Mouse (Mus musculus) forebrain, embryonic 10.5 days (tissue): ENCODE data around the gene Tenm3. TPM values are rescaled to one million over a fixed set of nuclear protein-coding genes. Genes with fewer than 3 reads are reported as not detected.

Experiments
- DNase-seq: peaks from one replicate; pipeline ENCODE4 v3.0.0-alpha.2; 2017; ENCODE audit warnings: low spot score; ENCODE audit errors: extremely low spot score
- H3K27ac ChIP-seq: fragments of 300-500 bp; sonication (generic); 2 replicates; pipeline ENCODE4 v1.5.1; 2016; ENCODE audit warnings: mild to moderate bottlenecking
- H3K27me3 ChIP-seq: fragments of 300-500 bp; sonication (generic); 2 replicates; pipeline ENCODE4 v1.6.1; 2016; ENCODE audit warnings: mild to moderate bottlenecking; ENCODE audit not compliant: poor library complexity, severe bottlenecking
- H3K36me3 ChIP-seq: fragments of 300-500 bp; sonication (generic); replicated peaks from 2 replicates; pipeline ENCODE4 v1.6.1; 2016; ENCODE audit warnings: mild to moderate bottlenecking, moderate library complexity
- H3K4me1 ChIP-seq: fragments of 300-500 bp; sonication (generic); 2 replicates; pipeline ENCODE4 v1.6.1; 2016
- H3K4me3 ChIP-seq: fragments of 300-500 bp; sonication (generic); 2 replicates; pipeline ENCODE4 v1.5.1; 2016; ENCODE audit warnings: mild to moderate bottlenecking, moderate library complexity
- H3K9me3 ChIP-seq: fragments of 300-500 bp; sonication (generic); 2 replicates; pipeline ENCODE4 v1.6.1; 2016; ENCODE audit warnings: mild to moderate bottlenecking, moderate library complexity
- WGBS: fragments of 180-500 bp; shearing (Covaris S2); methylation state at CpG from one replicate; pipeline ENCODE4 v1.1.7; 2016; 5-methylcytosine and 5-hydroxymethylcytosine counted together
- polyA plus RNA-seq: library from polyadenylated mRNA; unstranded; fragments of >200 nt; fragmentation: Nextera tagmentation; extraction: Ambion mirVana; gene quantifications from 2 replicates; pipeline ENCODE4 v1.2.1, GENCODE M21; 2016

The Tenm3 gene
- polyA plus RNA-seq, 1 experiment from 2014 or later, result 41.4 TPM

GRCm38 (mm10) chr8:48673476-48673875, 170.3 kb downstream of the Tenm3 start:
- no peak for DNase-seq
- H3K4me3 ChIP-seq, result no peak overlapping the region
- peaks cover 3% of the 10 kb centered on the region; the same call in 1 of the 2 replicates for H3K27me3 ChIP-seq
- H3K4me1 ChIP-seq, result peaks cover 32% of the 10 kb centered on the region
- no peaks in the 10 kb centered on the region for H3K9me3 ChIP-seq
- peaks cover 25% of the 10 kb centered on the region for H3K36me3 ChIP-seq
- H3K27ac ChIP-seq, result no peak overlapping the region
- WGBS, result 91% methylated on average over 2 of the region's 2 CpGs

GRCm38 (mm10) chr8:48672471-48672870, 171.3 kb downstream of the Tenm3 start:
- H3K36me3 ChIP-seq, result peaks cover 25% of the 10 kb centered on the region
- no peak for DNase-seq
- 93% methylated on average over 11 of the region's 11 CpGs for WGBS
- peaks cover 3% of the 10 kb centered on the region; the same call in 1 of the 2 replicates for H3K27me3 ChIP-seq
- H3K27ac ChIP-seq, result no peak overlapping the region
- H3K4me3 ChIP-seq, result no peak overlapping the region
- H3K9me3 ChIP-seq, result no peaks in the 10 kb centered on the region
- H3K4me1 ChIP-seq, result peaks cover 29% of the 10 kb centered on the region

DNA sequence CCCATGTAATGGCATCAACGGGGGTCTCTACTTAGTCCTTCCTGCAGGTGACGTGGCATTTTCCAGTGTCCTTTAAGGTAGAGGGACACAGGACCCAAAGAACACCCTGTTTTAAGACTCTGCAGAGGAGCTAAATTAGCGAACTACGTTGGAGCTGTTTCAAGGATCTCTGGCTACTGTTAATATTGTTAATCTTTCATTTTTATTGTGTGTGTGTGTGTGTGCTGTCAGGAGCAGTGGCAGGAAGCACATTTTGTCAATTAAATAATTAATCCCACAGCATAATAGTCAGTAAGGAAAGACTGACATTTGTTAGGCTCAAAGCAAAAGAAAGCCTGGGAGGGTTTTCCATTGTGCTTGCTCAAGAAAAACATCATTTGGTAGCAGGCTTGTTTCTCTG, 172.4 kb downstream of the Tenm3 start:
- Histone ChIP-seq H3K4me1 (peaks cover 28% of the 10 kb centered on the region), H3K36me3 (peaks cover 25% of the 10 kb centered on the region), H3K9me3 (no peaks in the 10 kb centered on the region), H3K4me3 (no peak overlapping the region), H3K27me3 (peaks cover 3% of the 10 kb centered on the region; the same call in 1 of the 2 replicates), H3K27ac (no peak overlapping the region)
- no peak for DNase-seq
- 81% methylated on average over 4 of the region's 4 CpGs for WGBS

GRCm38 (mm10) chr8:48670895-48671294, 172.9 kb downstream of the Tenm3 start:
- peaks cover 25% of the 10 kb centered on the region for H3K36me3 ChIP-seq
- no peaks in the 10 kb centered on the region for H3K9me3 ChIP-seq
- no peak overlapping the region for H3K27ac ChIP-seq
- H3K4me1 ChIP-seq, result peaks cover 24% of the 10 kb centered on the region
- H3K27me3 ChIP-seq, result peaks cover 3% of the 10 kb centered on the region; the same call in 1 of the 2 replicates
- H3K4me3 ChIP-seq, result no peak overlapping the region
- 71% methylated on average over 3 of the region's 3 CpGs for WGBS
- no peak for DNase-seq

- H3K27me3 ChIP-seq, result peaks cover 3% of the 10 kb centered on the region; the same call in 1 of the 2 replicates
- DNase-seq, result no peak
- peaks cover 25% of the 10 kb centered on the region for H3K4me1 ChIP-seq
- WGBS, result 83% methylated on average over 1 of the region's 1 CpGs
- H3K27ac ChIP-seq, result no peak overlapping the region
- peaks cover 25% of the 10 kb centered on the region for H3K36me3 ChIP-seq
- no peak overlapping the region for H3K4me3 ChIP-seq
- no peaks in the 10 kb centered on the region for H3K9me3 ChIP-seq
Measured at GRCm38 (mm10) chr8:48670387-48670786, 173.4 kb downstream of the Tenm3 start.

DNA sequence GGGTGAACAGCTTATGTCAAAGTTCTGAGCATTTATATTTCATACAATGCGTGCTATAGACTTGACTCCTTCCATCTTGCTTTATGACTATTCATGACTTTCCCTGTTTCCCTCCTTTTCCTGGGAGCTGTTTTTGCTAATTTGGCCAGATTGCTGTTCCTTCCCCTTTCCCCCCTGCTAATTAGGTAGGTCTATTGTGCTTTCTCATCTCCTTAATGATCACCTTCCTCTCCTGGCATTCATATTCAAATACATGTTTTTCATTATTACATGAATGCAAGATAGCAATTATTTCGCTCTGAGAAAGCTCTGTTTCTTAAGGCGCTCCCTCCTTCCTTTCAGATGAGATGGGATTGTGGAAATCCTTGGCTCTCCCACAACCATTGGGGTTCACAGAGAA, 178.6 kb downstream of the Tenm3 start:
- 76% methylated on average over 3 of the region's 3 CpGs for WGBS
- peaks cover 14% of the 10 kb centered on the region for H3K4me1 ChIP-seq

DNA sequence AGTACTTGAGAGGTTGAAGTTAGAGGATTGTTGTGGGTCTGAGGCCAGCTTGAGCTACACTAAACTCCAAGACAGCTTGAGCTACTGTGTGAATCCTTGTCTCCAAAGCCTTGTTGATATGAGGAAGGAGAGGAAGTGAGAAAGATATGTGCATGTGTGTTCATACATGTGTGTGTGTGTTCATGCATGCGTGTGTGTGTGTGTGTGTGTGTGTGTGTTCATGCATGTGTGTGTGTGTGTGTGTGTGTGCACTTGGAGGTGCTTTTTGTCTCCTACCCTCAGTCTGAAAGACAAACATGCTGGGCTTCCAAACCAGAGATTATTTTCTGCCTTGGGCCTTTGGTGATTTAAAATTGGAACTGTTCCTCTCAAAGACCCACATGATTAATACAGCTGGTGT, 184.5 kb downstream of the Tenm3 start:
- H3K27ac ChIP-seq, result no peak overlapping the region
- no peaks in the 10 kb centered on the region for H3K27me3 ChIP-seq
- WGBS, result 100% methylated on average over 1 of the region's 1 CpGs
- peaks cover 13% of the 10 kb centered on the region for H3K36me3 ChIP-seq
- peaks cover 29% of the 10 kb centered on the region for H3K4me1 ChIP-seq
- peaks cover 3% of the 10 kb centered on the region; the same call in 1 of the 2 replicates for H3K9me3 ChIP-seq
- no peak overlapping the region for H3K4me3 ChIP-seq
- no peak for DNase-seq

More for the DNA sequence above, 178.6 kb downstream of the Tenm3 start:
- Histone ChIP-seq H3K27me3 (no peaks in the 10 kb centered on the region), H3K36me3 (peaks cover 15% of the 10 kb centered on the region), H3K27ac (peak overlapping the region; percentile 76), H3K9me3 (peaks cover 3% of the 10 kb centered on the region; the same call in 1 of the 2 replicates), H3K4me3 (no peak overlapping the region)
- no peak for DNase-seq

- no peaks in the 10 kb centered on the region for H3K9me3 ChIP-seq
- peaks cover 11% of the 10 kb centered on the region for H3K36me3 ChIP-seq
- no peak overlapping the region for H3K4me3 ChIP-seq
- H3K4me1 ChIP-seq, result peaks cover 29% of the 10 kb centered on the region
- no peaks in the 10 kb centered on the region for H3K27me3 ChIP-seq
- no peak overlapping the region for H3K27ac ChIP-seq
- WGBS, result 37% methylated on average over 15 of the region's 15 CpGs
- DNase-seq, result no peak
Measured at GRCm38 (mm10) chr8:48655381-48656043, 188.2 kb downstream of the Tenm3 start.

DNA sequence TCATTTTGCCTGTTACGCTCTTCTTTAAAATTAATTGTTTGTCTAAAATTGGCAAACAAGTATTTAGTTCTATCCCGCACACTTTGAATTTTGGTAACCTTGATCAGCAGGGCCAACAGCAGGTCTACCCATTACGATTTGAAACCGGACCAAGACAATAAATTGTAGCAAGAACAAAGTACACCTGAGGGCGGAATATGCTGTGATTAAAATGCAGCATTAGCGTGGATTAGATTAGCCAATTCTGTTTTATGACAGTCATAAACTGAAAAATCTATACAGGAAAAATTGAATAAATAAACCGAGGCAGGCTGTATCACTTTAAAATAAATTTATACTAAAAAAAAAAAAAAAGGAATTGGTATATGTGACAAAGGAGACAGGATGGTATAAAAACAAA, 193.9 kb downstream of the Tenm3 start:
- Histone ChIP-seq H3K27ac (no peak overlapping the region), H3K4me3 (no peak overlapping the region), H3K4me1 (peaks cover 21% of the 10 kb centered on the region), H3K36me3 (0 out of 2 replicates have a peak, but pooled peaks cover 4% of the 10 kb centered on the region), H3K9me3 (no peaks in the 10 kb centered on the region), H3K27me3 (no peaks in the 10 kb centered on the region)
- no peak for DNase-seq
- 94% methylated on average over 7 of the region's 7 CpGs for WGBS

GRCm38 (mm10) chr8:48649415-48649814, 194.3 kb downstream of the Tenm3 start:
- Histone ChIP-seq H3K4me3 (no peak overlapping the region), H3K27ac (no peak overlapping the region), H3K36me3 (0 out of 2 replicates have a peak, but pooled peaks cover 7% of the 10 kb centered on the region), H3K27me3 (no peaks in the 10 kb centered on the region), H3K9me3 (no peaks in the 10 kb centered on the region; the same call in 1 of the 2 replicates), H3K4me1 (peaks cover 25% of the 10 kb centered on the region)
- WGBS, result 73% methylated on average over 7 of the region's 7 CpGs
- DNase-seq, result no peak

- peak overlapping the region; percentile 78 for H3K27ac ChIP-seq
- H3K4me3 ChIP-seq, result peak overlapping the region; percentile 37
- no peaks in the 10 kb centered on the region for H3K27me3 ChIP-seq
- H3K4me1 ChIP-seq, result peaks cover 34% of the 10 kb centered on the region
- H3K36me3 ChIP-seq, result peaks cover 9% of the 10 kb centered on the region
- no peaks in the 10 kb centered on the region; the same call in 1 of the 2 replicates for H3K9me3 ChIP-seq
- no peak for DNase-seq
- WGBS, result 56% methylated on average over 18 of the region's 18 CpGs
Measured at GRCm38 (mm10) chr8:48646110-48646509, 197.6 kb downstream of the Tenm3 start.

- Histone ChIP-seq H3K4me3 (no peak overlapping the region), H3K27me3 (no peaks in the 10 kb centered on the region), H3K27ac (no peak overlapping the region), H3K4me1 (peaks cover 10% of the 10 kb centered on the region), H3K9me3 (no peaks in the 10 kb centered on the region), H3K36me3 (no peaks in the 10 kb centered on the region)
- no peak for DNase-seq
- WGBS, result 93% methylated on average over 4 of the region's 4 CpGs
Measured at GRCm38 (mm10) chr8:48638129-48638528, 205.6 kb downstream of the Tenm3 start.

- Histone ChIP-seq H3K36me3 (no peaks in the 10 kb centered on the region), H3K4me1 (peaks cover 9% of the 10 kb centered on the region), H3K4me3 (no peak overlapping the region), H3K27me3 (no peaks in the 10 kb centered on the region), H3K9me3 (no peaks in the 10 kb centered on the region), H3K27ac (no peak overlapping the region)
- DNase-seq, result no peak
- WGBS, result 89% methylated on average over 5 of the region's 5 CpGs
Measured at GRCm38 (mm10) chr8:48636979-48637378, 206.8 kb downstream of the Tenm3 start.
